Mouse (Mus musculus): Measurements from ENCODE around the gene Fgfr2.

Gene Fgfr2

DNA sequence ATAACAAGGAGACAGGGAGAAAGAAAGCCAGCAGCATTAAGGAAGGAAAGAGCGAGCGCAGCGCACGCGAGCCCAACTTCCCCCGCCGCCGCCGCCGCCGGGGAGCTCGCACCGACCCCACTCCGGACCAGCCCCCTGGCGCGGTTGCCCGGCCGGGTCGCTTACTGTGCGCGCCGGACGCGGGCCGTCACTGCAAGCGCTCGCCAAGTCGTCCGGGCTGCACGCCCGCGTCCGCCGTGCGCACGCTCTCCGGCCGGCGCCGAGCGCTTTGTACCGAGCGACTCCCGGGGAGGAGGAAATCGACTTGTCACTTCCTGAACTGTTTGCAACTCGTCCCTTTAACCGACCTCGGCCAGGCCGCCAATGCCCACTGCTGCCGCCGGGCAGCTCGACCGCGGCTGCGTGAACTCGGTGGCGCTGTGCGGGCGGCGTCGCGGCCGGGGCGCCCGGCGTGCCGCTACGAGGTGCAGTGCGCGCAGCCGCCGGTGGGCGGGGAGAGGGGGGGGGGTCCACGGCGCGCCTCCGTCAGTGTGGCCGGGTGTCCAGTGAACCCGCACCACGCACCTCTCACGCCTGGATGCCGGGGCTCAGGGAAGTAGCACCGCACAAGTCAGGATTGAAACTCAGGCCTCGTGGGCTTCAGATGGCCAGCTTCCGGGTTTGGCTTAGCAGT, 309.6 kb downstream of the Fgfr2 start, which contains the start of gene Fam53b:
TSS of gene Fam53b (minus strand) at position 471 of the 673 bp plus-strand sequence.
- peak; percentile 86 to 90 for DNase-seq

DNA sequence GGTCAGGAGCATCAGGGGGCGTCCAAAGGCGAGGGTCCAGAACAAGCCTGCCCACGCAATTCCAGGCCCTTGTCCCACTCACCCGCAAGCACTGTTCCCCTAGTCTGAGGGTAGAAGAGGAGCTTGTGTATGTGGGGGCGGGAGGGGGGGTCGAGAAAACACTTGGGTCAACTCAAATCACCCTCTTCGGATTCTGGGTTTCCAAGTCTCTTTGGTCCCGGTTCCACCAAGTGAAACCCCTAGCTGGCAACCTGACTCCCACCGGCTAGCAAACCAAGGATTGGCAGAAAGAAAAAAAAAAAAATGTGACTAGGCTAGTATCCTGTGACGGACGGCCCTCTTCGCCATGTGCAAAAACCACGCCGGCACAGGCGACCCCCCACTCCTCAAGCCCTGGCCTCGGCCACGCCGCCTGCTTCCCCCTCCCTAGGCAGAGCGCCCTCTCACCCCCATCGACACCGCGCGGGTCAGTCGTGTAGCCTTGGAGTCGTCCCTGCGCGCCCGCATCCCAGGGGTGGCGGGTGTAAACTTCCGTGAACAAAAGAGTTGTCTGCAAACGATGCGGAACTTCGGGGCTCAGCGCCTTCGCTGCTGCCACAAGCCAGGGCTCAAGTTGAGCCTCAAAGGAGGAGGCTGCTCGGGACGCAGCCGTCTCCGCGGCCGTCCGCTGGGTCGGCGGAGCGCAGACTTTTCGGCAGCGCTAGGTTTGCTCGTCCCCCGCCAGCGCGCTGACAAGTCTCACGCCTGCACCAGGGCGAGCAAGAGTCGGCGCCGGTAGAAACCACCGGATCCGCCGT, 310.3 kb downstream of the Fgfr2 start:
- DNase-seq, result peak; percentile 76

DNA sequence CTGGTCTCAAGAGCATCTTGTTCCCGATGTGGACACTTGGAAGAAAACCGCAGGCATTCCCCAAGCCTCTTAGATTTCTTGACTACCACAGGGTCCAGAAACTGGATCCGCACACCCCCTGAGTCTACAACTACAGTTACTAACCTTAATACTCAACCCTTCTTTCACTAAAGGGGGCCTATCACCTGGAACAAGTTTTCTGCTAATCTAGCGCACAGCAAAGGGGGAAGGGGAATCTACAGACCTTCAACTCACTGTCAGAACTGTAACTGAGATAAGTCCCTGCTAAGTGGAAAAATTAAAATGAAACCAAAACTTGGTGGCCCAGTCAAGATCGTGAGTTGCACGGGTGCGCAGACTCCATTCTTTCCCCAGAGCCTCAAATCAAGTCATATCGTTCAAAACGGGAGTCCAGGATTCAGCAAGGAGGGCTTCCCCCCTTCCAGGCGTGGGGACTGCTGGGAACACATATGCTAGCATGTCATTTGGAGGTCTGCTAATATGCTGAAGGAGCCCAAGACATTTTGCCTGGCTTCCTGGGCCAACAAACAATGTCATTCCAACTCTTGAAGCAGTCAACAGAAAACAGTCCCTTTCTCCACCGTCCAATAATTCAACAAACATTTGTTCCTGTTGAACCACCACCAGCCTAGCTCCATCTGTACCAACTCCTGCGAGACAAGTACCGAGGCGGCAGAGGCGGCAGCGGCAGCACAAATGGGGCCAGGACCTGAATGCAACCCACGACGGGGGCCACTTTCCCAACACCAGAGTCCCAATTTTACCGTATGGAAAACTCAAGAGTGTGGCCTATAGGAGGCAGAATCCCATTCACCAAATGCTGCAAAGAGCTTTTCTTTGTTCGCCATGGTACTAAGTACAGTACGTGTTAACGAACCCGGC, 311.2 kb downstream of the Fgfr2 start:
- DNase-seq, result peak; percentile 64

DNA sequence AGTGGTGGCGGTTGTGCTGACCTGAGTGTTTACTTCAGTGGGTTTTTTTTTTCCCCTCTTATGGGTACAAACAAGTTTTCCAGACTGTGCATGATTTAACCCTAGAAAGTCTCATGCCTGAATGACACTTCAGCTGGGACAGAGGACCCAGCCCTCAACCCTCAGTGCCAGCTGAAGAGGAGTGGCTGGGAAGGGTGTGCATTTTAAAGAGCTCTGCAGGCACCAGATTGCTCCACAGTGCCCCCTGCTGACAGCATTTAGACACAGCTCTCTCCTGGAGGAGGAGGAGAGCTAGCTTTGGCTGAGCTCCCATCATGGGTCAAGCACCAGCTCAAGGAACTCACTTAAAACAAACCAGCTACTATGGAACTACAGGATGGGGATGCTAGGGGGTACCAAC, 312.3 kb downstream of the Fgfr2 start:
- peak; percentile 97 to 98 for DNase-seq

DNA sequence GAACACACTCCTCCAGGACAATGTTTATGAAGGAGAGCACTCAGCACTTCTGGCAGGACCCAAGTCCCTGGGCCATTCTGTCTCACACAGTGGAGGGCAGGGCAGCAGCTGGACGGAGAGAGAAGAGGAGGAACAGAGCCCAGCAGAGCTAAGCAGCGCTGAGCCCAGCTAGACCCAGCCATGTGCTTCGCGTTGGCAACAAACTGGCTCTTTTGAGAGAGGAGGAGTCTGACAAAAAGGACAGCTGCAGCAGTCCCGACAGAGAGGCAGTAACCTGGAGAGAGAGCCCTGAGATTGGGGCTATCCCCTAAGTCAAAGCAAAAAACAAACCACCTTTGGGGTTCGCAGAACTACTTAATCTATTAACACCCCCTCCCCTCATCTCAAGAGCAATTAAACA, 312.8 kb downstream of the Fgfr2 start:
- DNase-seq, result peak; percentile 72 to 82

DNA sequence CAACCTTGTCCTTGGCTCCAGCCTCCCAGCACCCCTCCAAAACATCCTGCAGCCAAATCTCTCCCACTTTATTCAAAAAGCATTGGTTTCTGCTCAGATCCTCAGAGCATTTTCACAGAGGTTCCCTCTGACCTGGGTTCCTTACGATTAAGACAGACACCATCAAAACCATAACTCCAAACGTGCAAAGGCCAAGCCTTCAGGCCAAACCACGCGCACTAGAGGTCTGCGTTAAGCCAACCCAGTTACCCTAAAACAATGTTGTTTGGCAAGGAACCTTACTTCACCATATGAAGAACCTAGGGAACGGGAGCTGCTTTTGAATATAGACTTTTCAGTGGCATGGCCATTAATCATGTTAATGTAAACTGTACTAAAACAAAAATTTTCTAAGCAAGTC, 313.4 kb downstream of the Fgfr2 start:
- DNase-seq, result peak in 1 of 2 experiments; percentile 34

DNA sequence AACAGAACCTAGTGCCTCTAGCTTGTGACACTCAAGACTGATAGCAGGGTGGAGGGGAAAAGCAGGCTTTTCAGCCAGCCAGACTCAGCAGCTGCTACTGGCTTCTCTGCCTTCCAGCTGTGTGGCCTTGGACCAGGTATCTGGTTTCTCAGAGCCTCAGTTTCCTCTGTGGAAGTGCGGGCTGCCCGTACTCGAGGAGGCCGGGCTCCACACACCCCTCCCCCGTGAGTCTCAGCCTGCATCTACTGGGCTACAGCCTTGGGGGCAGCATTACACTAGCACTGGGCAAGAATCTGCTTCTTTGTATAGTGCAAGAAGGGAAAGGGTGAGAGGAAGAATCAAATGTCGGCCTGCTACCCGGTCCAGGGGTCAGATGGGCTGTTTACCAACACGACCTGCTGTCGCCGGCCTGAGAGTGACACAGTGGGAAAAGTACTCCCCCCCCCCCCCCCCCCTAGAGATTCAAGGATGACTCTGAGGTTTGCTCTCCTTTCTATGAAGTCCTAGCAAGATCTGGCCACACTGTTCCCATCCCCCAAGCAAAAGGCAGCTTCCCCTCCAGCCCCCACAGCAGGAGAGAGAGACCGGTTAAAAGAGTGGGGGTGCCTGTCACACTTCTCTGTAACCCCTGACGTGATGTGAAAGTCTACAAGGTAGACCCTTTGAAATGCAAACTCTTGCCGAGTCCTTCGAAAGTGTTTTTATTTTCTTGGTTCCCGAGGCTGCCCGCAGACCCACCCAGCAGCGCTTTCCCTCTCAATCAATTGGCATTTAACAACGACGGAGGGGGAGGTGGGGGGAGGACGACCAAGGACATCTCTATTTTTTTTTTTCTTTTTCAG, 314.1 kb downstream of the Fgfr2 start:
- peak; percentile 66 to 68 for DNase-seq

DNA sequence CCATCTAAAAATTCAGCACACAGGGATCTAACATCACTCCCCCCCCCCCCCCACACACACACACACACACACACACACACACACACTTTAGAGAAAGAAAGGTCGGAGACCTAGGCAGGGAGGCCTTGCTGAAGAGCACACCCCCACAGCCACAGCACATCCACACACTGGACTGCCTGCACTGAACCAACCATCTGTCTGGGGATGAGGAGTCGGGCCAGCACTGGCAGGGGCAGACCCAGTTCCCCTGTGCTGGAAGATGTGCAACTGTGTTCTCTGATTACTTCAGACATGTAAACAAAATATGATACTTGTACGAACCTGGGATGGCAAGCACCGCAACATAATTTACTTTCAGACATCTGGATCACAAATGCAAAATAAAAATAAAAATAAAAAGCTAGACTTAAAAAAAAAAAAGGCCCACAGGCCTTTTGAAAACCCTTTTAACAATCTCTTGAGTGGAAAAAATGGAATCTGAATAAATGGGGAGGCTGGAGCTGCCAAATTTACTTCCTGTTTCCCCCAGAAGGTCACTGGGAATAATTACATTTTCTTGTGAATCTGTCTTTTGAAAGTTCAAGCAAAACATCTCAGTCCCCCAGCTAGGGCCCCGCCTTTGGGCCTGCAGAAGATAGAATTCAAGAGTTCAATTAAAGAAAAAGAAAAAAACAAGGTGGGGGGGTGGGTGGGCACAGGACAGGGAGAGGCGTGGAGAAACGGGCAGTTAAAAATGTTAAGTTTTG, 314.9 kb downstream of the Fgfr2 start:
- peak; percentile 61 to 75 for DNase-seq

DNA sequence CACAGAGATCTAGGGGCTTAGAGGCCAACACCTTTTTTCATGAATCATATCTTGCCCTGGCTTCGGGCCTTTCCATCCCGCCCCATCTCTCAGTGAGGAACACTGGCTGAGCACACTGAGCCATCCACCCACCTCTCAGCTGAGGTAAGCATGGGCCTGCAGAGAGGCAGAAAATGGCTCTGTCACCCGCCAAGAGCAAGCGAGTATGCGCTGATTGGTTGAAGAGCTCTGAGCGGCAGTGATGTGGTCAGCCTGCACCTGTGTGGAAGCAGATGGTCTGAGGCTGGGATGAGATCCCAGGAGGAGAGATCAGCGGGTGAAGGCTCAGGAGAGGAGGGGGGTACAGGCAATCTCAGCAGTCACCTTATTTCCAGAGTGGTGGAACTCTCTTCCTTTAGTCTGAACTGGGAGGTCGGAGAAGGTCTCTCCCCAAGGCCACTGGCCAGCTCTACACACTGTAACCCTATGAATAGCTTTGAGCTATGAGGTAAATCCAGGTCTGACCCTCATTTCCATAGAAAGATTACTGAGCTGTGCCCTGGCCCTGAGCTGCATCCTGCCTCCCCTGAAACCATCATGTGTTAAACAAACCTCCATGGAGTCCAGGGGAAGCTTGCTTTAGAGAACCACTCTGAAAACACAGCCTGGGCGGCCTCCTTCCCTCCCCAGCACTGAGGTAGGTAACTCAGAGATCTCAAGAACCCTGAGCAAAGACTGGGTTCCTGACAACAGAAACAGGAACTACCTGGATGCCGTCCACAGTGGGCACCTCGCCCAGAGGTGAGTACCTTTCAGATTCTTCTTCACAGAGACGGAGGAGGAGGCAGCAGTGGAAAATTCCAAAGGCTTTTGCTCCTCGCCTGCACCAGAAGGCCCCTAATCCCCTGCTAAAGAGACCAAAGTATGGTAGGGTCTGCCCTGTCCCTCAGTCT, 316.0 kb downstream of the Fgfr2 start:
- peak; percentile 82 to 84 for DNase-seq

DNA sequence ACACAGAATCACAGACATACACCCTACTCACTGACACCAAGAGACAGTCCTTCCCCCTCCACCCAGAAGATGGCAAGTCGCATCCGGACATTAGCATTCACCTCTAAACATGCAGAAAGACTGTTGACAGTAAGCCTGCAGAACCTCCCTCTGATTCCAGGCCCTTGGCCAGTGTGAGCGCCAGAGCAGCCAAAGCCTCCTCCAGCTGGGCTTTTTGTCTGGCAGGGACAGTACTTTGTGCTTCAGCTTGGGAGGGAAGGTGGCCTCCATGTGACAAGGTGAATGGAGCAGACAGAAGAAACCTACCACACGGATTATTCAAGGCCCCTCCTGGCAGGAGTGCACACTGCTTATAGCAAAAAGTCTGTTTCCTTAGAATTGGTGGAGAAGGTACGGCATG, 316.9 kb downstream of the Fgfr2 start:
- peak; percentile 88 to 91 for DNase-seq

DNA sequence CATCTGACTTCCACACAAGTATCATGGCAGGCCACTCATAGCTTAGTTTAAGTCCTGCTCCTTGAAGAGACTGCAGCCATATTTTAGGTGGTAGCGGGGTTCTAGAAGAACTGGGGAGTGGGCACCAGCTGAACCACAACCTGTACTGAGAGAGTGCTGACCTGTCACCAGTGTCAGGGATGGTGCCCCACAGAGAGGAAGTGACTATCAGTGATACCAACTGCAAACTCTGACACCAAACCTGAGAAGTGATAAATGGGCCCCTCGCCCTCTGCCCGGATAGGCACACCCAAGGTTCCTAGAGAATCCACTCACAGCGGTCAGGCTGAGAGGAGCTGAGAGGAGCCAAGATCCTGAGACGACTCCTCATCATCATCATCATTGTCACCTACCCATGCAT, 318.2 kb downstream of the Fgfr2 start:
- DNase-seq, result peak in 1 of 2 experiments; percentile 26

DNA sequence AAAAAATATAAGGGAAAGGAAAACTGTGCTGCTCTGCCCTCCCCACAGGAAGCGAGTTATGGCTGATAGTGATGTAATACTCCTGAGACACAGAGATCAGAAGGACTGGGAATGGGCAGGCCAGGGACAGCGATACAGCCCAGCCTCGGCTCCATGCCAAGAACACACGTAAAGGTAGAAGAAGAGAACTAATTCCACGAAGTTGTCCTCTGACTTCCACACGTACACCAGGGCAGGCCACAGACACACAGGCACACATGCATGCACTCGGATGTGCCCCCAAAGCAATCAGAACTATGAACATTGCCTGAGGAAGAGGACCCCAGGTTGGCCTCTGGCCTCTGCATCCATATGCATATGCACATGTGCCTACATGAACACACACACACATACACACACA, 318.7 kb downstream of the Fgfr2 start:
- DNase-seq, result peak; percentile 43 to 47

DNA sequence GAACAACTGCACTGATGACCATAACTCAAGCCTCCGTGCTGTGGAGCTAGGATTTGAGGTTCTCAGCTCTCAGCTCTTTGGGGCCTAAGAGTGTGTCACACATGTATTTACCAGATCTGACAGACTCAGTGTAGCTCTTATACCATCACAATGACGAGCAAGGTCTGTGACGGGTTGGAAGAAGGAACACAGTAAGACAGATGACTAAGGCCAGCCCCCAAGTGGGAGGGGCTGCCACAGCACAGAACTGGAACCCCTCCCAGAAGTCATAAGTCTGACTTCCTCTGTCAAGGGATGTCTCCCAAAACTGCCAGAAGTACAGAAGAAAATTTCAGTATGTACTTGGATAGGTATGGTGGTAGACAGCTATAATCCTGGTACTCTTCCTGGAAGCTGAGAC, 319.2 kb downstream of the Fgfr2 start:
- DNase-seq, result peak in 1 of 2 experiments; percentile 26

DNA sequence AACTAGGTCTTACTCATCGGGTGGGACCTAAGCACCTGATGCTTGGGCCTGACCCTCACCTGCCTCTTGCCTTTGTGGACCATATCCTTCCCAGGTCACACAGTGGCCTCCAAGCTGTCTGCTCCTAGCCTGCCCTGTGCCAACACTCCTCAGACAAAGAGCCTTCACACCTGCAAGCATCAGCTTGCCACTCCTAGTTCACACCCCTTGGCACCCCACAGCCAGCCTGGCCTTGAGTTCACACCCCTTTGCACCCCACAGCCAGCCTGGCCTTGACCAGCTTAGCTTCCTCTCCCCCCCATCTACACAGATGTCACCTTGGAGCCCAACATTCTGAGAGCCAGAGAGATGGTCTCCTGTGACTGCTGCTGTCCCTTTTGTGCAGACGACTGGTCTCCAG, 319.8 kb downstream of the Fgfr2 start:
- DNase-seq, result peak; percentile 33 to 46

DNA sequence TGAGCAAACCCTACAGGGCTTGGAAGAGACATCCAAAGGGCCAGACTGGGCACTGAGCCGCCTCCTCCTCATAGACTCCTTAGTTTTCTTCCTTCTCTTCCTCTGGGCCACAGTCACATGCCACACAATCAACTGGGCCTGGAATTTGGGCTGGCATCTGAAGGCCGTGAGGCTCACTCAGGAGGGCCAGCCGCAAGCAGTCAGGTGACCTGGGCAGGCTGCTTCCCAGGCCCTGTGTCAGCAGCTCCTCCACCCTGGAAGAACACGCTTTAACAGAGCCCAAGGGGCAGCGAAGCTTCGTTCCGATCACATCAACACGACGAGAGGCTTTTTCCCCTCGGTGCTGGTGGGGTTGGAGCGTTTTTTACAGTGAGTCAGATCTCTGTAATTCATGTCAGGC, 320.5 kb downstream of the Fgfr2 start:
- DNase-seq, result peak; percentile 18

DNA sequence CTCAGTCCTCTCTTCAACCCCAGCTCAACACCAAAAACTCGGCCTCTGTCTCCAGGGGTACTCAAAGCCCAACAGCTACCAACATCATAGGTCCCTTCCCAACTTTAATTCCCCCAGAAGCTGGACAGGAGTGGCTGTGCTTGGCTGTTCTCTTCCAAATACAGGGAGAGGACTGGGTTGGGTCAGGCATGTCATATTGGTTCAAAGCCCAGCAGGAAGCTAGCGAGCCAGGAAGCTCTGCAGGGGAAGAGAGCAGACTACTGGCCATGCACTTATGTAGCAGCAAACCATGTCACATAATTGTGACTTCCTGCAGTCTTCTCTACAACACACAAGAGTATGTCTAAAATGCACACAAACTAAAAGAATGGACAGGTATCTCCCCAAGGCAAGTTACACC, 321.1 kb downstream of the Fgfr2 start:
- peak in 1 of 2 experiments; percentile 9 for DNase-seq

DNA sequence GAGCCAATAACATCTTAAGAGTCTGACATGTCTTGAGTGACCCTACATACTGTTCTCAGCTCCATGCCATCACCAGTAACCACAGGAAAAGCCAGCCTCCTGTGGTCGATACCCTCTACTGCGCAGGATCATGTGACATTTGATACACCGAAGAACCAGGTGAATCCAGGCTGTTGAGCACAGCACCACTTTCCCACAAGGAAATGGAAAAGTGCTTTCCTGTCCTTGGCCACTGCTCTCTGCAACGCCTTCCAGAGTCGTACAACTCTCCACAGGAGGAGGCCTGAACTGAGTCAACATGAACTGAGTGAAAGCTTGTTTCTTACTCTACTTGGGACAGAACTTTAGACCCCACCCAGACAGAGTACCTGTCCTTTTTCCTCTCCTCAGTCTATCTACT, 321.6 kb downstream of the Fgfr2 start:
- DNase-seq, result peak; percentile 2 to 7

DNA sequence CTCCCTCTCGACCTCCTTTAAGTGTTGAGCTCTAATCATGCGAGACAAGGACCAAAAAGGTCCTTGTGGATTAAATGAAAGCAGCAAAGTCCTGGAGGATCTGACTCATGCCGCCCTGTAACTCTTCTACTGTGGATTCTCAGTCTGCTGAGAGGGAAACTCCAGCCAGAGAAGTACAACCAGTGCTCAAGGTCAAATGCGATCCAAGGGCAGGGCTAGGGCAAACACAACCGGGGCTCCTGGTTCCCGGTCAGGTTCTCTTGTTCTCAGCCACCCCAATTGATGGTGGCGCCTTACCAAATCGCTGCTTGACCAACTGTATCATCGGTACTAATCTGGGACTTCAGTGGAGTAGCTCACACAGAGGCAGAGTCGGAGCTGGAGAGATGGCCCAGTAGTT, 322.3 kb downstream of the Fgfr2 start:
- DNase-seq, result peak; percentile 13 to 17

DNA sequence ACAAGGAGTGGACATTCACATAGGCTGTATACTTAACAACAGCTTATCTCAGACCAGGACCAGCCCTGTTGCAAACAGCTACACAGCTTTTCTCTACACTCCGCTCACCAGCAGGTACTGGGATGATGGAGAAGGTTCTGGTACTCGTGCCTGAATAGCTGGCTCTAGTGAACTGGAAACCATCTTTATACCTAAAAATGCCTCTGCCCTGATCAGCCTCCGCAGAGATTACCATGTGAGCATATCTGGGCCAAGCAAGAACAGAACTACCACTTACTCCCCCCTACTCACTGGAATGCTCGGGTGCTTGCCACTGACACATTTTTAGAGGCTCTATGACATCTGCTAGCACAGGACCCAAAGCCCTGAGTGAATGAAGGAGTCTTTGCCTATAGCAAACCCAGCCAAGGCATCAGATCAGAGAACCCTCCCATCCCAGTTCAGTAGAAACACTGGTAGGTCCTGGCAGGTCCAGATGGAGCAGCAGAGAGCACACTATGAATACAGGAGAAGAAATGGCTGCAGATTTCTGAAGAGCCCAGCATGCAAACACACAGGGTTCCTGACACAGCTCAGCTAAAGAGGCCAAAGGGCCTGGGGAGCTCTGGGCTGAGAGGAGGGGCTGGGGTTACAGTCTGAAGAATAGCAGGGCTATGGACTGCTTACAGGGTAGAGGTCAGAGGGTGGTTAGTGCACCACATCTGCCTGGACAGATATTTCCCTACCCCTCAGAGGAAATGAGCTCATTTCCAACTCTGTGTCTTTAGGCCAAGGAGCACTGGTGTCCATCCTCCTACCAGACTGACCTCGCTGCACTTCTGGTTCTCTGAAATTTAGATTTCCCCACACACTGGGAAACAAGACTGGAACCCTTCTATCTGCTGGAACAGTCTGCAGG, 323.8 kb downstream of the Fgfr2 start:
- peak; percentile 61 to 65 for DNase-seq
